Mouse (Mus musculus) NIH3T3 (cell line): Measurements from ENCODE around the gene Mpdz.

Experiments used
- DNase-seq: peaks from one replicate; pipeline ENCODE4 v3.0.0-alpha.2; 2012; ENCODE audit warnings: low read depth

The Mpdz gene

GRCm38 (mm10) chr4:81442078-81442981 lies at the start of gene Mpdz:
Gene Mpdz, minus strand, starts transcription at chr4:81442815.
- DNase-seq: peak; percentile 90

GRCm38 (mm10) chr4:81490556-81490955 lies 47.9 kb upstream of the Mpdz start:
- DNase-seq: no peak

GRCm38 (mm10) chr4:81484603-81485002 lies 42.0 kb upstream of the Mpdz start:
- peak; percentile 36 for DNase-seq

GRCm38 (mm10) chr4:81483887-81484602 lies 41.4 kb upstream of the Mpdz start:
- DNase-seq: no peak

- no peak for DNase-seq
Measured at GRCm38 (mm10) chr4:81483159-81483558, 40.5 kb upstream of the Mpdz start.

GRCm38 (mm10) chr4:81466821-81467220 lies 24.2 kb upstream of the Mpdz start:
- no peak for DNase-seq

GRCm38 (mm10) chr4:81465172-81465571 lies 22.6 kb upstream of the Mpdz start:
- DNase-seq: no peak

GRCm38 (mm10) chr4:81462253-81462652 lies 19.6 kb upstream of the Mpdz start:
- peak; percentile 89 for DNase-seq

- DNase-seq: no peak
Measured at GRCm38 (mm10) chr4:81458921-81459320, 16.3 kb upstream of the Mpdz start.

- DNase-seq: no peak
Measured at GRCm38 (mm10) chr4:81453806-81454205, 11.2 kb upstream of the Mpdz start.

GRCm38 (mm10) chr4:81452183-81452582 lies 9.6 kb upstream of the Mpdz start:
- DNase-seq: no peak

- DNase-seq: peak; percentile 48
Measured at GRCm38 (mm10) chr4:81449413-81449812, 6.8 kb upstream of the Mpdz start.

- peak; percentile 54 for DNase-seq
Measured at GRCm38 (mm10) chr4:81443566-81443965, 951 bp upstream of the Mpdz start.

GRCm38 (mm10) chr4:81433961-81434360 lies 8.7 kb downstream of the Mpdz start:
- peak; percentile 55 for DNase-seq

GRCm38 (mm10) chr4:81430826-81431225 lies 11.8 kb downstream of the Mpdz start:
- DNase-seq: peak; percentile 69

- DNase-seq: peak; percentile 27
Measured at GRCm38 (mm10) chr4:81430105-81430504, 12.5 kb downstream of the Mpdz start.

- DNase-seq: peak; percentile 68
Measured at GRCm38 (mm10) chr4:81429670-81430069, 12.9 kb downstream of the Mpdz start.

- no peak for DNase-seq
Measured at GRCm38 (mm10) chr4:81423556-81423955, 19.1 kb downstream of the Mpdz start.

- DNase-seq: peak; percentile 18
Measured at GRCm38 (mm10) chr4:81421621-81422020, 21.0 kb downstream of the Mpdz start.

GRCm38 (mm10) chr4:81415324-81416026 lies 27.1 kb downstream of the Mpdz start:
- DNase-seq: no peak

GRCm38 (mm10) chr4:81414684-81415323 lies 27.8 kb downstream of the Mpdz start:
- no peak for DNase-seq

GRCm38 (mm10) chr4:81396883-81397282 lies 45.7 kb downstream of the Mpdz start:
- no peak for DNase-seq
